Mouse (Mus musculus) kidney, postnatal 10 days (tissue): ENCODE results near the gene Acta2.
"Not testable (repeated sequence)": the region's sequence is repeated elsewhere in the genome, so short reads cannot be mapped to it uniquely, and the experiment has no call there.

Experiments used
- DNase-seq: peaks from one replicate; pipeline ENCODE4 v3.0.0; 2021; ENCODE audit warnings: mixed read lengths

Gene Acta2

GRCm38 (mm10) chr19:34219260-34219968, 36.0 kb downstream of the Acta2 start:
- DNase-seq = no peak

GRCm38 (mm10) chr19:34217761-34218160, 37.6 kb downstream of the Acta2 start:
- DNase-seq = no peak

GRCm38 (mm10) chr19:34216956-34217355, 38.4 kb downstream of the Acta2 start:
- no peak for DNase-seq

GRCm38 (mm10) chr19:34214136-34214535, 41.3 kb downstream of the Acta2 start:
- no peak for DNase-seq

- no peak for DNase-seq
Observed at GRCm38 (mm10) chr19:34213251-34213645, 42.1 kb downstream of the Acta2 start.

- DNase-seq = no peak
Observed at GRCm38 (mm10) chr19:34212489-34213250, 42.7 kb downstream of the Acta2 start.

GRCm38 (mm10) chr19:34210841-34211240, 44.5 kb downstream of the Acta2 start:
- no peak for DNase-seq

- no peak for DNase-seq
Observed at GRCm38 (mm10) chr19:34209930-34210581, 45.3 kb downstream of the Acta2 start.

GRCm38 (mm10) chr19:34209031-34209430, 46.4 kb downstream of the Acta2 start:
- no peak for DNase-seq

- no peak for DNase-seq
Observed at GRCm38 (mm10) chr19:34206760-34207440, 48.5 kb downstream of the Acta2 start.

- not testable (repeated sequence) for DNase-seq
Observed at GRCm38 (mm10) chr19:34206128-34206527, 49.3 kb downstream of the Acta2 start.

GRCm38 (mm10) chr19:34202668-34203067, 52.7 kb downstream of the Acta2 start:
- DNase-seq = no peak

- no peak for DNase-seq
Observed at GRCm38 (mm10) chr19:34199488-34199887, 55.9 kb downstream of the Acta2 start.

- no peak for DNase-seq
Observed at GRCm38 (mm10) chr19:34198901-34199300, 56.5 kb downstream of the Acta2 start.

GRCm38 (mm10) chr19:34198066-34198465, 57.3 kb downstream of the Acta2 start:
- no peak for DNase-seq

- no peak for DNase-seq
Observed at GRCm38 (mm10) chr19:34195031-34195430, 60.4 kb downstream of the Acta2 start.

GRCm38 (mm10) chr19:34194132-34194745, 61.2 kb downstream of the Acta2 start:
- no peak for DNase-seq

GRCm38 (mm10) chr19:34193683-34194082, 61.7 kb downstream of the Acta2 start:
- DNase-seq = no peak

- DNase-seq = peak; percentile 56
Observed at GRCm38 (mm10) chr19:34193149-34193548, 62.2 kb downstream of the Acta2 start.

- DNase-seq = peak; percentile 86
Observed at GRCm38 (mm10) chr19:34192008-34192963, 63.1 kb downstream of the Acta2 start, which contains the start of gene Stambpl1. Stambpl1 (plus strand) TSS chr19:34192229.

GRCm38 (mm10) chr19:34191645-34192007, 63.8 kb downstream of the Acta2 start:
- no peak for DNase-seq
